Mouse (Mus musculus): ENCODE data around the gene 1190007I07Rik. TPM values are rescaled to one million over a fixed set of nuclear protein-coding genes. Genes with fewer than 3 reads are reported as not detected.
A peak's percentile ranks its signal among the peaks of the same experiment; 100 is the strongest.

Gene 1190007I07Rik
- polyA plus RNA-seq, 1 experiment = 13.4 TPM

GRCm38 (mm10) chr10:82639032-82639698 lies 16.1 kb upstream of the 1190007I07Rik start:
- Histone ChIP-seq H3K79me2 (ENCODE audit: control insufficient read depth, insufficient read depth) (peaks cover 44% of the 10 kb centered on the region), H3K36me3 (ENCODE audit: control insufficient read depth, insufficient read depth) (peaks cover 35% of the 10 kb centered on the region), H3ac (ENCODE audit: control insufficient read depth, insufficient read length) (no peak overlapping the region), H3K27me3 (ENCODE audit: control insufficient read depth, insufficient read depth, insufficient read length) (no peaks in the 10 kb centered on the region), H3K4me2 (ENCODE audit: low read depth) (no peak overlapping the region), H3K4me3 (no peak overlapping the region)
- TF ChIP-seq REST (IDR thresholded peaks at IDR 0.05; ENCODE audit: insufficient read depth, insufficient read length) (no peak), POLR2AphosphoS2 (IDR thresholded peaks at IDR 0.05; ENCODE audit: insufficient read length, low read depth) (no peak), SRF (IDR thresholded peaks at IDR 0.05; ENCODE audit: control insufficient read depth, insufficient read length, low read depth) (no peak), E2F4 (IDR thresholded peaks at IDR 0.05; ENCODE audit: insufficient read depth) (no peak), TCF3 (IDR thresholded peaks at IDR 0.05; ENCODE audit: insufficient read length, low read depth) (no peak), MAX (IDR thresholded peaks at IDR 0.05; ENCODE audit: low read depth) (no peak), USF1 (IDR thresholded peaks at IDR 0.05; ENCODE audit: low read depth) (no peak), MYOD1 (IDR thresholded peaks at IDR 0.05; ENCODE audit: control insufficient read depth in 1 of 3, insufficient read length in 2 of 3, low read depth in 2 of 3) (no peak), MYOG (IDR thresholded peaks at IDR 0.05; ENCODE audit: control insufficient read depth in 1 of 3, insufficient read depth in 1 of 3, insufficient read length in 2 of 3, low read depth in 2 of 3) (no peak), POLR2A (IDR thresholded peaks at IDR 0.05; ENCODE audit: insufficient read length, low read depth) (no peak), TCF12 (IDR thresholded peaks at IDR 0.05; ENCODE audit: insufficient read depth, poor library complexity, severe bottlenecking) (no peak), CEBPB (IDR thresholded peaks at IDR 0.05; ENCODE audit: insufficient read depth, poor library complexity, severe bottlenecking) (no peak)

- H3K36me3 ChIP-seq (ENCODE audit: control insufficient read depth, insufficient read depth) = peaks cover 41% of the 10 kb centered on the region
- no peak overlapping the region for H3ac ChIP-seq (ENCODE audit: control insufficient read depth, insufficient read length)
- peaks cover 72% of the 10 kb centered on the region for H3K79me2 ChIP-seq (ENCODE audit: control insufficient read depth, insufficient read depth)
- TF ChIP-seq SRF (IDR thresholded peaks at IDR 0.05; ENCODE audit: control insufficient read depth, insufficient read length, low read depth) (no peak), MAX (IDR thresholded peaks at IDR 0.05; ENCODE audit: low read depth) (peak; percentile 76), CEBPB (IDR thresholded peaks at IDR 0.05; ENCODE audit: insufficient read depth, poor library complexity, severe bottlenecking) (peak; percentile 84; the same call in 1 of the 2 replicates)
- no peaks in the 10 kb centered on the region for H3K27me3 ChIP-seq (ENCODE audit: control insufficient read depth, insufficient read depth, insufficient read length)
- H3K4me3 ChIP-seq = no peak overlapping the region
- H3K4me2 ChIP-seq (ENCODE audit: low read depth) = peak overlapping the region; percentile 18
These were observed 13.3 kb upstream of the 1190007I07Rik start for GRCm38 (mm10) chr10:82636321-82636720.

GRCm38 (mm10) chr10:82634348-82634747 lies 11.3 kb upstream of the 1190007I07Rik start:
- TF ChIP-seq SRF (IDR thresholded peaks at IDR 0.05; ENCODE audit: control insufficient read depth, insufficient read length, low read depth) = no peak
- TF ChIP-seq TCF12 (IDR thresholded peaks at IDR 0.05; ENCODE audit: insufficient read depth, poor library complexity, severe bottlenecking) = no peak
- TF ChIP-seq MAX (IDR thresholded peaks at IDR 0.05; ENCODE audit: low read depth) = no peak
- no peak for TF ChIP-seq CEBPB (IDR thresholded peaks at IDR 0.05; ENCODE audit: insufficient read depth, poor library complexity, severe bottlenecking)
- TF ChIP-seq MYOG (IDR thresholded peaks at IDR 0.05; ENCODE audit: control insufficient read depth in 1 of 3, insufficient read depth in 1 of 3, insufficient read length in 2 of 3, low read depth in 2 of 3) = no peak
- TF ChIP-seq POLR2A (IDR thresholded peaks at IDR 0.05; ENCODE audit: insufficient read length, low read depth) = no peak
- TF ChIP-seq E2F4 (IDR thresholded peaks at IDR 0.05; ENCODE audit: insufficient read depth) = no peak
- no peak for TF ChIP-seq TCF3 (IDR thresholded peaks at IDR 0.05; ENCODE audit: insufficient read length, low read depth)
- TF ChIP-seq POLR2AphosphoS2 (IDR thresholded peaks at IDR 0.05; ENCODE audit: insufficient read length, low read depth) = no peak
- no peak for TF ChIP-seq MYOD1 (IDR thresholded peaks at IDR 0.05; ENCODE audit: control insufficient read depth in 1 of 3, insufficient read length in 2 of 3, low read depth in 2 of 3)
- no peak for TF ChIP-seq USF1 (IDR thresholded peaks at IDR 0.05; ENCODE audit: low read depth)
- no peak for TF ChIP-seq REST (IDR thresholded peaks at IDR 0.05; ENCODE audit: insufficient read depth, insufficient read length)
- Histone ChIP-seq H3K79me2 (ENCODE audit: control insufficient read depth, insufficient read depth) (peaks cover 82% of the 10 kb centered on the region), H3K4me3 (no peak overlapping the region), H3K4me2 (ENCODE audit: low read depth) (no peak overlapping the region), H3ac (ENCODE audit: control insufficient read depth, insufficient read length) (no peak overlapping the region), H3K27me3 (ENCODE audit: control insufficient read depth, insufficient read depth, insufficient read length) (no peaks in the 10 kb centered on the region), H3K36me3 (ENCODE audit: control insufficient read depth, insufficient read depth) (peaks cover 25% of the 10 kb centered on the region)

DNA sequence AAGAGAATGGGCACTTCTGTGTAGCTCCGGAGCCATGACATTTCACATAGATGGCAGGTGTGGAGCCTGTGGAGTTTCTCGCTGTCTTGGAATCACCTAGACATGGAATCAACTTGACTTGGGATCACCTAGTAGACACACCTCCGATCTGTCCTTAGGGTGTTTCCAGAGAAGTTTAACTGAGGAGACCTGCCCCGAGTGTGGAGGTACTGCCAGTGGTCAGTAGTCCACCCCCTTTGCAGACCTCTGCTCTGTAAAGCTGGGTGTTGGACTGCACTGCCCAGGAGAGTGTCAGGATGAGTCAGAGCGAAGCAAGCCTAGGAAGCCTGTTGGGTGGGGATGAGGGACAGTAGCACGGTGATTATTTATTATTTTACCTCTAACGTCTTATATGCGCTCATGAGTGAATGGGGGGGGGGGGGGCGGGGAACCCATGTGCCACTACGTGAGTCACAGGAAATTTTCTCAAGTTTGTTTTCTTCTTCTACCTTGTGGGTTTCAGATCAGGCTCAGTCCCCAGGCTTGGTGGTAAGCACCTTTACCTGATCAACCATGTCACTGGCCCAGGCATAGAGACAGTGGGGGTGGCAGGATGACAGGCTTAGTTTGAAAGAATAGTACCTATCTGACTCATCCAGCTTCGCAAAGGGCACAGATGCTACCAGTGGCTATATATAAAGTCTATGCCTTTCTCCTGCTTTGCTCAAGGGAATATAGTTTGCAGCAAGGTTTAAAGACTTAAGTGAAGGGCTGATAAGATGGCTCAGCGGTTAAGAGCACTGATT lies 9.7 kb upstream of the 1190007I07Rik start:
- TF ChIP-seq MAX (IDR thresholded peaks at IDR 0.05; ENCODE audit: low read depth) (no peak), MYOD1 (IDR thresholded peaks at IDR 0.05; ENCODE audit: control insufficient read depth in 1 of 3, insufficient read length in 2 of 3, low read depth in 2 of 3) (no peak), REST (IDR thresholded peaks at IDR 0.05; ENCODE audit: insufficient read depth, insufficient read length) (no peak), SRF (IDR thresholded peaks at IDR 0.05; ENCODE audit: control insufficient read depth, insufficient read length, low read depth) (no peak)
- H3K36me3 ChIP-seq (ENCODE audit: control insufficient read depth, insufficient read depth) = peaks cover 20% of the 10 kb centered on the region

DNA sequence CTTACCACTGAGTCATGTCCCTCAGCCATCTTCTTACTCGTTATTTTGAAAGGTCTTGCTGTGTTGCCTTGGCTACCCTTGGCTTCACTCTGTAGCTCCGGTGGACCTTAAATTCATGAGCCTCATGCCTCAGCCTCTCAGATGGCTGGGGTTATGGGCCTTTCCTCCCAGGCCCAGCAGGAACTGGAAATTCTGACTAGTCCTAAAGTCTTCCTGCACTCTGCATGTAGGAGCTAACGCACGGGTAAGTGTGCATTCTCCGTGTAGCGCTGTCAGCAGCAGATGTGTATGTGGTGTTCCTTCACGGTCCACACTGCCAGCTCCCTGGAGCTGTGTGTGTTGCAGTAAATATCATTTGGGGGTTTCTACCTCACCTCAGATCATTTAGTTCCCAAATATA lies 8.1 kb upstream of the 1190007I07Rik start:
- peaks cover 11% of the 10 kb centered on the region for H3K36me3 ChIP-seq (ENCODE audit: control insufficient read depth, insufficient read depth)
- no peak for TF ChIP-seq REST (IDR thresholded peaks at IDR 0.05; ENCODE audit: insufficient read depth, insufficient read length)
- TF ChIP-seq POLR2A (IDR thresholded peaks at IDR 0.05; ENCODE audit: insufficient read length, low read depth) = no peak
- TF ChIP-seq USF1 (IDR thresholded peaks at IDR 0.05; ENCODE audit: low read depth) = no peak
- no peak for TF ChIP-seq MYOG (IDR thresholded peaks at IDR 0.05; ENCODE audit: control insufficient read depth in 1 of 3, insufficient read depth in 1 of 3, insufficient read length in 2 of 3, low read depth in 2 of 3)
- TF ChIP-seq MAX (IDR thresholded peaks at IDR 0.05; ENCODE audit: low read depth) = no peak
- no peak for TF ChIP-seq TCF12 (IDR thresholded peaks at IDR 0.05; ENCODE audit: insufficient read depth, poor library complexity, severe bottlenecking)
- TF ChIP-seq E2F4 (IDR thresholded peaks at IDR 0.05; ENCODE audit: insufficient read depth) = no peak
- H3K27me3 ChIP-seq (ENCODE audit: control insufficient read depth, insufficient read depth, insufficient read length) = no peaks in the 10 kb centered on the region
- H3K79me2 ChIP-seq (ENCODE audit: control insufficient read depth, insufficient read depth) = peaks cover 61% of the 10 kb centered on the region
- peak overlapping the region; percentile 91 for H3K4me2 ChIP-seq (ENCODE audit: low read depth)
- H3K4me3 ChIP-seq = peak overlapping the region; percentile 50
- no peak overlapping the region for H3ac ChIP-seq (ENCODE audit: control insufficient read depth, insufficient read length)

More for the DNA sequence above, 9.7 kb upstream of the 1190007I07Rik start:
- Histone ChIP-seq H3K4me2 (ENCODE audit: low read depth) (no peak overlapping the region), H3K79me2 (ENCODE audit: control insufficient read depth, insufficient read depth) (peaks cover 76% of the 10 kb centered on the region), H3K4me3 (no peak overlapping the region), H3K27me3 (ENCODE audit: control insufficient read depth, insufficient read depth, insufficient read length) (no peaks in the 10 kb centered on the region), H3ac (ENCODE audit: control insufficient read depth, insufficient read length) (no peak overlapping the region)

Measured in myocyte (in vitro differentiated cells).